Mouse (Mus musculus) hindbrain, embryonic 16.5 days (tissue): ENCODE measurements around the gene Tvp23a. TPM values are rescaled to one million over a fixed set of nuclear protein-coding genes. Genes with fewer than 3 reads are reported as not detected.

Experiments
- ATAC-seq: fragments of 200-750 bp; cut with Nextera tagmentation; 2 replicates; pipeline ENCODE4 v1.8.0; 2017; ENCODE audit warnings: moderate TSS enrichment, moderate library complexity
- H3K27ac ChIP-seq: fragments of 300-500 bp; sonication (generic); 2 replicates; pipeline ENCODE4 v1.5.1; 2014; ENCODE audit warnings: low read depth, mild to moderate bottlenecking, control low read depth, low read length, moderate library complexity
- H3K27me3 ChIP-seq: fragments of 300-500 bp; sonication (generic); replicated peaks from 2 replicates; pipeline ENCODE4 v1.6.1; 2014; ENCODE audit warnings: low read length; ENCODE audit not compliant: control insufficient read depth, insufficient read depth
- H3K36me3 ChIP-seq: fragments of 300-500 bp; sonication (generic); 2 replicates; pipeline ENCODE4 v1.6.1; 2014; ENCODE audit warnings: mild to moderate bottlenecking, low read length, moderate library complexity, mixed read lengths; ENCODE audit not compliant: control insufficient read depth, insufficient read depth
- H3K4me1 ChIP-seq: fragments of 300-500 bp; sonication (generic); 2 replicates; pipeline ENCODE4 v1.6.1; 2014; ENCODE audit warnings: low read depth, low read length; ENCODE audit not compliant: control insufficient read depth, insufficient read depth
- H3K4me2 ChIP-seq: fragments of 300-500 bp; sonication (generic); 2 replicates; pipeline ENCODE4 v1.6.1; 2014; ENCODE audit warnings: mild to moderate bottlenecking, low read length, control low read depth, moderate library complexity
- H3K4me3 ChIP-seq: fragments of 300-500 bp; sonication (generic); 2 replicates; pipeline ENCODE4 v1.5.1; 2014; ENCODE audit warnings: mild to moderate bottlenecking, low read length, control low read depth, moderate library complexity
- H3K9ac ChIP-seq: fragments of 300-500 bp; sonication (generic); 2 replicates; pipeline ENCODE4 v1.6.1; 2014; ENCODE audit warnings: low read depth, mild to moderate bottlenecking, control low read depth, low read length, moderate library complexity
- H3K9me3 ChIP-seq: fragments of 300-500 bp; sonication (generic); 2 replicates; pipeline ENCODE4 v1.6.1; 2014; ENCODE audit warnings: mild to moderate bottlenecking, low read length, moderate library complexity; ENCODE audit not compliant: control insufficient read depth
- WGBS: fragments of 180-500 bp; shearing (Covaris S2); extraction: QIAGEN DNeasy Blood & Tissue Kit; methylation state at CpG from one replicate; pipeline ENCODE4 v1.1.7; 2014; 5-methylcytosine and 5-hydroxymethylcytosine counted together
- polyA plus RNA-seq: library from polyadenylated mRNA; unstranded; fragments of >200 nt; fragmentation: Nextera tagmentation; extraction: Ambion mirVana; gene quantifications from 2 replicates; pipeline ENCODE4 v1.2.1, GENCODE M21; 2015

The Tvp23a gene
- 48.9 and 52.1 TPM in 2 replicates for polyA plus RNA-seq

GRCm38 (mm10) chr16:10447264-10447594 lies at the start of gene Tvp23a:
Gene Tvp23a, minus strand, starts transcription at chr16:10447362.
- Histone ChIP-seq H3K36me3 (no peaks in the 10 kb centered on the region), H3K4me1 (peaks cover 28% of the 10 kb centered on the region)
- ATAC-seq: peak; percentile 97

GRCm38 (mm10) chr16:10495824-10496298 lies 48.7 kb upstream of the Tvp23a start:
- no peak overlapping the region for H3K9ac ChIP-seq
- no peak for ATAC-seq

More at GRCm38 (mm10) chr16:10447264-10447594, at the start of gene Tvp23a:
- under 1% methylated on average over 12 of the region's 12 CpGs for whole genome bisulfite sequencing
- peak within 1 kb of the TSS; percentile 83 for H3K4me2 ChIP-seq
- H3K9ac ChIP-seq: peak within 1 kb of the TSS; percentile 87
- H3K27me3 ChIP-seq: no peaks in the 10 kb centered on the region
- H3K27ac ChIP-seq: peak within 1 kb of the TSS; percentile 82
- no peaks in the 10 kb centered on the region for H3K9me3 ChIP-seq
- peak within 1 kb of the TSS; percentile 67 for H3K4me3 ChIP-seq

GRCm38 (mm10) chr16:10492587-10492986 lies 45.4 kb upstream of the Tvp23a start:
- no peak for ATAC-seq
- Histone ChIP-seq H3K27me3 (no peaks in the 10 kb centered on the region), H3K36me3 (no peaks in the 10 kb centered on the region), H3K9me3 (no peaks in the 10 kb centered on the region), H3K27ac (no peak overlapping the region), H3K9ac (no peak overlapping the region), H3K4me3 (no peak overlapping the region), H3K4me2 (no peak overlapping the region), H3K4me1 (no peaks in the 10 kb centered on the region)
- 90% methylated on average over 3 of the region's 3 CpGs for WGBS

More at GRCm38 (mm10) chr16:10495824-10496298, 48.7 kb upstream of the Tvp23a start:
- Histone ChIP-seq H3K4me1 (no peaks in the 10 kb centered on the region; the same call in 1 of the 2 replicates), H3K36me3 (no peaks in the 10 kb centered on the region), H3K4me3 (no peak overlapping the region), H3K9me3 (no peaks in the 10 kb centered on the region), H3K4me2 (no peak overlapping the region), H3K27me3 (no peaks in the 10 kb centered on the region), H3K27ac (no peak overlapping the region)
- 63% methylated on average over 2 of the region's 2 CpGs for WGBS

- Histone ChIP-seq H3K27me3 (no peaks in the 10 kb centered on the region), H3K9me3 (no peaks in the 10 kb centered on the region), H3K36me3 (no peaks in the 10 kb centered on the region), H3K9ac (no peak overlapping the region), H3K4me2 (no peak overlapping the region), H3K4me1 (no peaks in the 10 kb centered on the region), H3K4me3 (no peak overlapping the region), H3K27ac (no peak overlapping the region)
- WGBS: 93% methylated on average over 4 of the region's 4 CpGs
- no peak for ATAC-seq
Observed at GRCm38 (mm10) chr16:10491716-10492115, 44.6 kb upstream of the Tvp23a start.

- H3K4me2 ChIP-seq: no peak overlapping the region
- H3K36me3 ChIP-seq: no peaks in the 10 kb centered on the region
- no peaks in the 10 kb centered on the region for H3K27me3 ChIP-seq
- no peaks in the 10 kb centered on the region for H3K9me3 ChIP-seq
- H3K9ac ChIP-seq: no peak overlapping the region
- 85% methylated on average over 18 of the region's 18 CpGs for WGBS
- H3K4me1 ChIP-seq: no peaks in the 10 kb centered on the region
- no peak overlapping the region for H3K4me3 ChIP-seq
- ATAC-seq: no peak
- no peak overlapping the region for H3K27ac ChIP-seq
Observed at GRCm38 (mm10) chr16:10490503-10491150, 43.5 kb upstream of the Tvp23a start.

GRCm38 (mm10) chr16:10489904-10490457 lies 42.8 kb upstream of the Tvp23a start:
- Histone ChIP-seq H3K4me1 (no peaks in the 10 kb centered on the region), H3K27ac (no peak overlapping the region), H3K9ac (no peak overlapping the region), H3K27me3 (no peaks in the 10 kb centered on the region), H3K4me2 (peak overlapping the region; percentile 39), H3K36me3 (no peaks in the 10 kb centered on the region), H3K4me3 (no peak overlapping the region), H3K9me3 (no peaks in the 10 kb centered on the region)
- ATAC-seq: no peak
- 24% methylated on average over 13 of the region's 14 CpGs for WGBS

- ATAC-seq: no peak
- Histone ChIP-seq H3K27ac (no peak overlapping the region), H3K36me3 (no peaks in the 10 kb centered on the region), H3K9me3 (no peaks in the 10 kb centered on the region), H3K4me3 (no peak overlapping the region), H3K4me1 (no peaks in the 10 kb centered on the region), H3K4me2 (peak overlapping the region; percentile 39), H3K27me3 (no peaks in the 10 kb centered on the region), H3K9ac (no peak overlapping the region)
- 8% methylated on average over 9 of the region's 9 CpGs for WGBS
Observed at GRCm38 (mm10) chr16:10489483-10489882, 42.3 kb upstream of the Tvp23a start.

GRCm38 (mm10) chr16:10488769-10489481 lies 41.8 kb upstream of the Tvp23a start:
- H3K27ac ChIP-seq: no peak overlapping the region
- H3K27me3 ChIP-seq: no peaks in the 10 kb centered on the region
- H3K4me3 ChIP-seq: no peak overlapping the region
- H3K9me3 ChIP-seq: no peaks in the 10 kb centered on the region
- H3K4me1 ChIP-seq: no peaks in the 10 kb centered on the region
- H3K4me2 ChIP-seq: no peak overlapping the region
- 87% methylated on average over 7 of the region's 7 CpGs for WGBS
- ATAC-seq: no peak
- no peak overlapping the region for H3K9ac ChIP-seq
- no peaks in the 10 kb centered on the region for H3K36me3 ChIP-seq

GRCm38 (mm10) chr16:10487895-10488493 lies 40.8 kb upstream of the Tvp23a start:
- no peaks in the 10 kb centered on the region for H3K9me3 ChIP-seq
- H3K4me3 ChIP-seq: no peak overlapping the region
- no peak overlapping the region for H3K27ac ChIP-seq
- ATAC-seq: no peak
- H3K27me3 ChIP-seq: no peaks in the 10 kb centered on the region
- 85% methylated on average over 8 of the region's 8 CpGs for WGBS
- H3K4me1 ChIP-seq: no peaks in the 10 kb centered on the region
- H3K4me2 ChIP-seq: no peak overlapping the region
- H3K9ac ChIP-seq: no peak overlapping the region
- no peaks in the 10 kb centered on the region for H3K36me3 ChIP-seq
